In the genomic region with DNA sequence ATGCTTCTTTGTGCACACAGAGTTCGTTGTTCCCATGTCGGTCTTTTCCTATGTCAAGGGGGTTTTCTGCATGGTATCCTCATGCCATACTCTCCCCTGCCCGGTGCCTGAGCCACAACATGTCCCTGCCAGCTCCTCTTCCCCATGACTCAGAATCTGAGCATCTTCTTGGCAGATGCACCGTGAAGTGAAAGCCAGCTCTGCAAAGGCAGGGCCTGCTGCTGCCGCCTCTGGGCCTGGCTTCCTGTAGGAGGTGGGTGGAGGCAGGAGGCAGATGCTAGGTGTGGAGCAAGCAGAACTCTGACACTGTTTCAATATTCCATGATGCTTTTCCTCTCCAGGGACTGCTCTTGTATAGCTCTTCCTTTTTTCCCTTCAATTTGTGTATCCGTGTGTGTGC, we compare ENCODE assay signal across 15 mouse cellular contexts. TPM values are rescaled to one million over a fixed set of nuclear protein-coding genes. Genes with fewer than 3 reads are reported as not detected.
A peak's percentile ranks its signal among the peaks of the same experiment; 100 is the strongest.
DNase-seq lines count a peak whose midpoint lies in the region; ATAC-seq and TF ChIP-seq lines count a peak whose summit lies in the region.
"Had no signal": no experiment of that assay in that cellular context is flagged by ENCODE, and none has a peak within 500 bp of the region (broad histone marks: within the 10 kb centered on the region; RNA-seq: fewer than 3 reads in every experiment).

No protein-coding gene starts in this region.

- H3K36me3 ChIP-seq in stomach, postnatal 0 days (ENCODE audit: control insufficient read depth, insufficient read depth, low read length) = no peaks in the 10 kb centered on the region
- H3K36me3 ChIP-seq: forebrain, embryonic 12.5 days; heart, embryonic 12.5 days; liver, embryonic 13.5 days had no signal

- H3K27me3 ChIP-seq in stomach, postnatal 0 days (ENCODE audit: control insufficient read depth, insufficient read depth, low read length) = no peaks in the 10 kb centered on the region
- H3K27me3 ChIP-seq: heart, embryonic 12.5 days; liver, embryonic 13.5 days had no signal

- 0 out of 2 replicates have a peak, but pooled peaks have one; percentile 8 for ATAC-seq in stomach, postnatal 0 days (ENCODE audit: low FRiP score, low TSS enrichment)

- no peak for TF ChIP-seq CTCF in stomach, postnatal 0 days (IDR thresholded peaks at IDR 0.05; ENCODE audit: low read depth)

- H3K9me3 ChIP-seq in stomach, postnatal 0 days (ENCODE audit: control insufficient read depth, low read length) = no peaks in the 10 kb centered on the region
- H3K9me3 ChIP-seq: forebrain, embryonic 12.5 days; heart, embryonic 12.5 days; liver, embryonic 13.5 days; megakaryocyte, embryonic 14.5 days had no signal

- peak; percentile 9 for DNase-seq in adrenal gland, adult 2 months
- DNase-seq in adrenal gland, postnatal 4 days (ENCODE audit: low spot score in 2 of 2) = no peak
- DNase-seq in right cerebral cortex, adult 18-20 months = peak; percentile 92
- DNase-seq in right cerebral cortex, postnatal 4 days = no peak
- peak; percentile 85 for DNase-seq in layer of hippocampus, adult 9-11 months
- no peak for DNase-seq in stomach, postnatal 0 days (ENCODE audit: low spot score)
- no peak for DNase-seq in natural killer cell, adult 2 months (ENCODE audit: low spot score in 2 of 2)
- no peak for DNase-seq in embryo, embryonic 10.5 days (ENCODE audit: low spot score)
- DNase-seq: cerebellum, postnatal 36 days; kidney, postnatal 36 days; liver, embryonic 13.5 days; thymus, adult 2 months had no signal

- no peak overlapping the region for H3K27ac ChIP-seq in stomach, postnatal 0 days (replicated peaks)
- H3K27ac ChIP-seq: forebrain, embryonic 12.5 days; liver, embryonic 13.5 days had no signal

- no peak overlapping the region for H3K4me2 ChIP-seq in stomach, postnatal 0 days (replicated peaks; ENCODE audit: low read depth)
- H3K4me2 ChIP-seq: forebrain, embryonic 12.5 days; heart, embryonic 12.5 days; liver, embryonic 13.5 days had no signal

- TF ChIP-seq EP300 in stomach, postnatal 0 days (optimal IDR thresholded peaks at IDR 0.05) = no peak

- no peak overlapping the region for H3K9ac ChIP-seq in stomach, postnatal 0 days (ENCODE audit: low read length)
- H3K9ac ChIP-seq: forebrain, embryonic 12.5 days; heart, embryonic 12.5 days; liver, embryonic 13.5 days had no signal

- H3K4me1 ChIP-seq in stomach, postnatal 0 days (replicated peaks; ENCODE audit: control insufficient read depth, insufficient read depth) = no peaks in the 10 kb centered on the region
- H3K4me1 ChIP-seq: forebrain, embryonic 12.5 days; liver, embryonic 13.5 days had no signal

- H3K4me3 ChIP-seq in stomach, postnatal 0 days (ENCODE audit: low read depth, low read length) = no peak overlapping the region
- H3K4me3 ChIP-seq: forebrain, embryonic 12.5 days; heart, embryonic 12.5 days; liver, embryonic 13.5 days; megakaryocyte, embryonic 14.5 days had no signal

- WGBS in stomach, postnatal 0 days = 54% methylated on average over 6 of the region's 6 CpGs

RNA-seq across cellular contexts. Expression of gene Pfkp, which starts 10.7 kb away (rescaled TPM):
- 10 to 100 TPM; 73.0 to 83.9 TPM for total RNA-seq in adrenal gland, adult 2 months (2021)
- polyA plus RNA-seq in adrenal gland, adult 2 months (2012; rRNA removed) = 32.6 and 33.0 TPM in 2 replicates
- 10 to 100 TPM; 50.5 to 63.4 TPM for total RNA-seq in adrenal gland, postnatal 4 days (2021)
- polyA plus RNA-seq in stomach, postnatal 0 days (2015; fragmentation: Nextera tagmentation; extraction: Ambion mirVana) = 34.7 and 41.1 TPM in 2 replicates

Comparison
In these comparisons a context has a peak if more than half of its experiments do, and no peak if none do; other contexts are left out.
1. DNase-seq: peak in adrenal gland, adult 2 months (single experiment), right cerebral cortex, adult 18-20 months (single experiment) and layer of hippocampus, adult 9-11 months (single experiment); none in adrenal gland, postnatal 4 days (0 of 2), right cerebral cortex, postnatal 4 days (single experiment), stomach, postnatal 0 days (single experiment), natural killer cell, adult 2 months (0 of 2) and embryo, embryonic 10.5 days (single experiment).